Mouse (Mus musculus) macrophage (primary cell): Measurements from ENCODE around the gene Myh6. TPM values are rescaled to one million over a fixed set of nuclear protein-coding genes. Genes with fewer than 3 reads are reported as not detected.
"Not testable (repeated sequence)": the region's sequence is repeated elsewhere in the genome, so short reads cannot be mapped to it uniquely, and the experiment has no call there.

Source experiments
- H3K27ac ChIP-seq: fragments of 350-480 bp; formaldehyde crosslinking; 2 replicates; pipeline ENCODE4 v1.9.0; 2021
- H3K36me3 ChIP-seq: fragments of 350-480 bp; formaldehyde crosslinking; 2 replicates; pipeline ENCODE4 v1.9.0; 2021; ENCODE audit errors: inconsistent target
- H3K4me3 ChIP-seq: fragments of 350-480 bp; formaldehyde crosslinking; 2 replicates; pipeline ENCODE4 v1.9.0; 2021; ENCODE audit errors: inconsistent target
- H3K79me2 ChIP-seq: fragments of 350-480 bp; formaldehyde crosslinking; 2 replicates; pipeline ENCODE4 v1.9.0; 2021; ENCODE audit errors: inconsistent target
- WGBS: methylation state at CpG from one replicate; pipeline ENCODE4 v1.1.7; 2026; ENCODE audit warnings: inconsistent platforms; ENCODE audit not compliant: missing documents; 5-methylcytosine and 5-hydroxymethylcytosine counted together
- polyA plus RNA-seq: library from polyadenylated mRNA; stranded (reverse); fragments of 250-400 nt; gene quantifications from 3 replicates; pipeline ENCODE4 v1.2.4, GENCODE M21; 2018; ENCODE audit warnings: inconsistent platforms

Gene Myh6
- polyA plus RNA-seq, 1 experiment from 2014 or later = not detected

DNA sequence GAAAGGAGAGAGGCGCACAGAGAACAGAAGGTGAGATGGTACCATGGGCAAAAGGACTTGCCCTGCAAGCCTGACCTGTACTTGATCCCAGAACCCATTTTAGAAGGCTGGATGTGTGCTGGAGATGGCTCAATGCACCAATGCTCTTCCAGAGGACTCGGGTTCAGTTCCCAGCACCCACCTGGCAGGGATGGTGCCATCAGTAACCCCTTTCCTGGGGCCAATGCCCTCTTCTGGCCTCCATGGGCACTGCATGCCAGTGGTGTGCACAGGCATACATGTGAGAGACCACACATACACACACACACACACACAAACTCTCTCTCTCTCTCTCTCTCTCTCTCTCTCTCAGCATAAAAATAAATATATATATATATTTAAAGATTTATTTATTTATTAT, 34.7 kb upstream of the Myh6 start:
- Histone ChIP-seq H3K4me3 (no peak overlapping the region), H3K79me2 (no peaks in the 10 kb centered on the region), H3K36me3 (no peaks in the 10 kb centered on the region), H3K27ac (no peak overlapping the region)
- 95% methylated on average over 2 of the region's 2 CpGs for WGBS

DNA sequence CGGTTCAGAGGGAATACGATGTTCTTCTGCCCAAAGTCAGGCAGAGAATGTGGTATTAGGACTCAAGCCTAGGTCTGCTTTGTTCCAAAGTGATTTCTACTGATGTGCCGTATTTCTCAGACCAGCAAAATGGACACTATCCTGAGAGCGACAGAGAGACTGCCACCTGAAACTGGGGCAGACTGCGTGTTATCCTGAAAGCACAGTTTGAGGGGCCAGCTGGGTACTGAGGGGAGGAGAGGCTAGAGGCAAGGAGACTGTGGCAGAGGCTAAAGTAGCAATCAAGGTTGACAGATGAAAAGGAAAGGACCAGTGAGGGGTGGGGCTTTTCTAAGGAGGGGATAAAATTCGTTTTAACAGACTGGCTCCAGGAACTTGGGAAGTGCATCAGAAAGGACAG, 34.1 kb upstream of the Myh6 start:
- no peak overlapping the region for H3K4me3 ChIP-seq
- no peak overlapping the region for H3K27ac ChIP-seq
- no peaks in the 10 kb centered on the region for H3K79me2 ChIP-seq
- H3K36me3 ChIP-seq = no peaks in the 10 kb centered on the region
- WGBS = 92% methylated on average over 6 of the region's 6 CpGs

DNA sequence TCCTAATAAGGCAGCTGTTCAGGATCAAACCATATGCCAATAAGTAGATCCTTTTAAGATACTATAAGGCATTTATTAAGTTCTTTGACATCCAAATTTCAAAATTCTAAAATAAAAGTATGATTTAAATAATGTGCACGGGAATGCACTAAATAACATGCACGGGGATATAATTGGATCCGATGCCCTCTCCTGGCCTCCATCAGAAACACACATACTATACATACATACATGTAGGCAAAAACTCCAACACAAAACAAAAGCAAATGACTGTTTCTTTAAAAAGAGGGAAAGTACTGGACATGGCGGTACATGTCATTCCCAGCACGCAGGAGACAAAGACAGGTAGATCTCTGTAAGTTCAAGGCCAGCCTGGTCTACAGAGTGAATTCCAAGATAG, 33.1 kb upstream of the Myh6 start:
- H3K4me3 ChIP-seq, H3K36me3 ChIP-seq, H3K27ac ChIP-seq, H3K79me2 ChIP-seq: not testable (repeated sequence)
- 93% methylated on average over 4 of the region's 5 CpGs for WGBS

DNA sequence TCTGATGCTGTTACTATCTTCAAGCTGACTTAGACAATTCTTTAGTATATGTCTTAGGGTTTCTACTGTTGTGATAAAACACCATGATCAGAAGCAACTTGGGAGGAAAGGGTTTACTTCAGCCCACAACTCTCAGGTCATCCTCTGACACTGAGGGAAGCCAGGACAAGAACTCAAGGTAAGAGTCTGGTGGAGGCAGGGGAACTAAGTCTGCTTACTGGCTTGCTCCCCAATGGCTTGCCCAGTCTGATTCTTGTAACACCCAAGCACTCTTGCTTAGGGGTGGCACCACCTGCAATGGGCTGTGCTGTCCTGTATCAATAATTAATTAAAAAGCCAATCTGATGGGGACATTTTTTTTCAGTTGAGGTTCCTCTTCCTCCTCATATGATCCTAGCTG, 32.0 kb upstream of the Myh6 start:
- no peak overlapping the region for H3K27ac ChIP-seq
- no peak overlapping the region for H3K4me3 ChIP-seq
- H3K79me2 ChIP-seq = no peaks in the 10 kb centered on the region
- no peaks in the 10 kb centered on the region for H3K36me3 ChIP-seq

DNA sequence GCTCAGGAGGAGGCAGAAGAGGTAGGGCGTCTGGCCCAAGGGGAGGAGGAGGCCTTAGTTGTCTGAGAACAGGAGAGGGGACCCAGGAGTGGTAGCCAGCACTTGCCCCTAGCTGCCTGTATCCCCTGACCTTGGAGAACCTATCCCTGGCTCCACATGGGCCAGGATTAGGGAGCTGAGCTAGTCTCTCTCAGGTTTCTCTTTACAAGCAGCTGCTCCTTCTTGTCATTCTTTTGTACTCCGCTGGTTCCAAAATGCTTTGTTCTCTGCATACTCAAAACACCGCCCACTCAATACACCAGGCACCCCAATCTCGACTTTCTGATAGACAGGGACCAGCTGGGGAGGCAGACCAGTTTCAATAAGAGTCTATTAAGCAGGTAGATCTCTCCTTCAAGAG, 30.6 kb upstream of the Myh6 start:
- Histone ChIP-seq H3K27ac (no peak overlapping the region), H3K4me3 (no peak overlapping the region), H3K36me3 (no peaks in the 10 kb centered on the region), H3K79me2 (no peaks in the 10 kb centered on the region)
- 90% methylated on average over 4 of the region's 4 CpGs for WGBS

DNA sequence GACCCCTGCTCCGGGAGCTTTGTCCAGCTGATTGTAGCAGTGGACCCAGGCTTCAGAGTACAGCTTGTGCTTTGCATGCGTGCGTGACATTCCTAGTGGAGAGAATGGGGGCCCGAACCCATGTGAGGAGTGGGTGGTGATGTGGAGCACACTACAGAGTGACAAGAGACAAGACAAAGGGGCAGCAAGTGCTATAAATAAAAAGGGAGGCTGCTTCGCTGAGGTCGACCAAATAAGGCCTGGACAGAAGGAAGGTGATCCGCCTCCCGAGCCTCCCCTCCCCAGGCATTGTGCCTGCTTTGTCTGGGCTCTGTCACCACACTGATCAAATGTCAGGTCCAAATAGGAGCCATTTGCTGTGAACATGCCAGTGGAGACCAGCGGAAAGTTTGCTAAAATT, 30.1 kb upstream of the Myh6 start:
- Histone ChIP-seq H3K79me2 (no peaks in the 10 kb centered on the region), H3K4me3 (no peak overlapping the region), H3K27ac (no peak overlapping the region), H3K36me3 (no peaks in the 10 kb centered on the region)
- 88% methylated on average over 9 of the region's 9 CpGs for WGBS

DNA sequence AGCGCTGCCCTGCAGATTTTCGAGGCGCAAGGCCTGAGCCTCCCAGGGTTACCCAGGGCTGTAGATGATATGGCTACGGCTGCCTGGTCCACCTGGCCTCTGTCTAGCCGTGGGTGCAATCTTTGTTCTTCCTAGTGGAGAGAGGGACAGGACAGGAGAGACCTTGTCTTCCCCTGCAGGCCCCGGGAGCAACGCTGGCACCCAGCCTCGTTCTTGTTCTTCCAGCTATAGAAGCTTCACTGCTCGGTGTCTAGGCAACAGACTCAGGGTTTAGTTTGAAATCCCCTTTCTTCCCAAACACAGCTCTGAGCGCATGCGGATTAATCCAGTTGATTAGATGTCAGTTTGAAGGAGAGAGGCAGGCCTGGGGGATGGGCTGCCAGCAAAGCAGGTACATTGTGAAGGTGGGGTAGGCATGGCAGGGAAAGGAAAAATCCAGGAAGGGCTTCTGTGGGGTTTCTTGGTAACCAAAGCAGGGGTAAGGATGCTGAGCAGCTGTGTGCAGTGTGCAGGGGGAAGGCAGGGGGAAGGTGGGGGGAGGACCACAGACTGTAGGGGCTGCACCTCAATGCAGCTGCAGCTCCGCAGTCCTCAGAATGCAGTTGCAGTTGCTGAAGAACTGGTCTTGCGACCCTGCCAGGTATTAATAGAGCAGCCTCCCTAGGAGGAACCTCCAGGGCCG, 28.9 kb upstream of the Myh6 start:
- Histone ChIP-seq H3K36me3 (no peaks in the 10 kb centered on the region), H3K4me3 (no peak overlapping the region), H3K79me2 (no peaks in the 10 kb centered on the region), H3K27ac (no peak overlapping the region)
- WGBS = 85% methylated on average over 10 of the region's 14 CpGs

DNA sequence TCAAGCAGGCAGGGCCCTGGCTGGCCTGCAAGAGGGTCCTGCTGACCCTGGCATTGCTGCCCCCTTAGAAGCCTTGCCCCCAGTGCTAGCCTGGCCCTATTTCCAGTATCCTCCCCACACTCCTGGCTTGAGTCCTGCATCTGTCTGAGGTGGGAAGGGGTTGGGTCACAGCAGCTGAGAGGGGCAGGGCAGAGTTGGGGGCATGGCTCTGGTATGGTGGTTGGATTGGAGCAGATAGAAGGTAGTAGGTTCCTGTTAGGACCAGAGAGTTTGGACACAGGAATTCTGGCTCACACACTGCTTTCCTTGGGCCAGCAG, 28.1 kb upstream of the Myh6 start:
- Histone ChIP-seq H3K36me3 (no peaks in the 10 kb centered on the region), H3K79me2 (no peaks in the 10 kb centered on the region), H3K27ac (no peak overlapping the region), H3K4me3 (no peak overlapping the region)

DNA sequence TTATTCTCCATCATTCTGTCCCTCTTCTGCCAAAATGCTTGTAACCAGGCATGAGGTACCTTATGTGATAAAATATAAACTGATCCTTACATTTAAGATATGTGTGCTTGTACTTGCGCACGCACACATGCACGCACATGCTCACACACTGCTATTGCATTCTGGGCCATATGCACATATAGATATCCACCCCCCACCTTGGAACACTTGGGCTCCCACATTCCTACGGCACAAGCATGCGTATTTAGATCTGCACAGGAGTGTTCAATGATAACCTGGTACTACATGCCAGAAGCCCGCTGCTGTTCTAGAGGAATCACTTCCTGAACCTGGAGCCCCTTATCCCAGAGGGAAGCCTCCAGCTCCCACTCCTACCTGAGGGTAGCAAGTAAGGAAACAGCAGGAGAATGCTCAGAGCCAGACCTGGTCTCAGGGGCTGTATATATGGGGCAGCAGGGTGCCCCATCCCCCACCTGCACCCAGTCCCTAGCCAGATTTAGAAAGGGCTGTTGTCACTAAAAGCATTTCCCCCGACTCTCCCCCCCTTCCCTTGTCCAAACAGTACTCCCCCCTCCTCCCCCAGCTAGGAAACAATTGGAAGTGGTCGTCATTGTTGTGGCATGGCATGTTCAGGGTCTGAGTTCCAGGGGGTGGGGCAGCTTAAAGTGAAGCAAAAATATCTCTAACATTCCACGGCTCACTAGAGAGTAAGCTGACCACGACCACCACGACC, 27.6 kb upstream of the Myh6 start, which contains the start of gene Myh7:
Gene Myh7, minus strand, starts transcription at position 491 of the 733 bp plus-strand sequence.
- H3K4me3 ChIP-seq = no peak within 1 kb of the TSS
- no peaks in the 10 kb centered on the region for H3K79me2 ChIP-seq
- no peaks in the 10 kb centered on the region for H3K36me3 ChIP-seq
- WGBS = 72% methylated on average over 10 of the region's 11 CpGs
- H3K27ac ChIP-seq = no peak within 1 kb of the TSS

DNA sequence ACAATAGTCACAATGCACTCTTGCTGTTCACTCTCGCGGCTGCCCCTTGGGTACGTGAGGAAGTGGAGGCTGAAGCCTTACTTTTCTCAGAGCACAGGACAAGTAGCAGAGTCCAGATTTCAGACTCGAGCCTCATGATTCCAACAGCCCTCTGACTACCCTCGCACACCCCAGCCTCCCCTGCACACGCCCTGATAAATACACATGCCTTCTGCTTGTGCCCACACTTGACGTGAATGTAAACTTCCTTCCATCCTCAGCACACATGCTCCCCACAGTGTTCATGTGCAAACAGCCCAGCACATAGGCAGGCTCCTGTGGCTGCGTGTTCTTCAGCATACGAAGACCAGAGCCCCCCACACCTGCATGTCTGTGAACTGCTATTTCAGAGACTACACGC, 26.9 kb upstream of the Myh6 start:
- no peak overlapping the region for H3K27ac ChIP-seq
- WGBS = 63% methylated on average over 10 of the region's 10 CpGs
- H3K4me3 ChIP-seq = no peak overlapping the region
- H3K79me2 ChIP-seq = no peaks in the 10 kb centered on the region
- no peaks in the 10 kb centered on the region for H3K36me3 ChIP-seq

DNA sequence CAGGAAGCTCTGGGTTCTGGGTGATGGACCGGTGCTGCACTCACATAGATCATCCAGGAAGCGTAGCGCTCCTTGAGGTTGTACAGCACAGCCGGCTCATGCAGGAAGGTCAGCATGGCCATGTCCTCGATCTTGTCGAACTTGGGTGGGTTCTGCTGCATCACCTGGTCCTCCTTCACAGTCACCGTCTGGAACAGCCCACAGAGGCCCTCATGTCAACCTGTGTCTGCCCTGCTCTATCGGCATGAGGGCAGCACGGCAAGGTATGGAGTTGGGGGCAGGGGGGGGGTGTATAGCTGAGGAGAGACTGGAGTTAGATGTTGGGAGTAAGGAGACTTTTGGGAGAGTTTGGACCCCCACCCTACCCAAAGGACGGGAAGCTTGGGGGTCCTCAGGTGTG, 25.5 kb upstream of the Myh6 start:
- no peak overlapping the region for H3K4me3 ChIP-seq
- H3K36me3 ChIP-seq = no peaks in the 10 kb centered on the region
- H3K79me2 ChIP-seq = no peaks in the 10 kb centered on the region
- no peak overlapping the region for H3K27ac ChIP-seq
- 91% methylated on average over 10 of the region's 10 CpGs for WGBS

DNA sequence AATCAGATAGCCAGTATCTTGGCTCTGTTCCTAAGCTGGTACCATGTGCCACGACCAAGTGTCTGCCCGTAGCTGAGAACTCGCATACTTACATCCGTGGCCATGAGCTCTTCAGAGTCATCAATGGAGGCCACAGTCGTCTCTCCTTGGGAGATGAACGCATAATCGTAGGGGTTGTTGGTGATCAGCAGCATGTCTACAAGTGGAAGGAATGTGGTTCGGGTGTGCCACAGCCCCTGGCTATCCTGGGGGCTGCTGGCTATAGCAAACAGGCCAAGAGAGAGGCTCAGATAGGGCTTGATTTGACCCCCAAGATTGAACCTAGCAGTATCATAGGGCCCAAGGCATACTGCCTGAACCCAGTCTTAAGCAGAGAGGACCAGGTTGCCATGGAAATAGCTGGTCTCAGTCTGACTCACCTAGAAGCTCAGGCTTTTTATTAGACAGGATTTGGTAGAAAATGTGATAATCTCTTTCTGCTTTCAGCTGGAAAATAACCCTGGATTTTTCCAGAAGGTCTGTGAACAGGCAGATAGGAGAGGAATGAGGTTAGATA, 23.2 kb upstream of the Myh6 start:
- 89% methylated on average over 8 of the region's 8 CpGs for WGBS
- no peaks in the 10 kb centered on the region for H3K36me3 ChIP-seq
- H3K27ac ChIP-seq = no peak overlapping the region
- no peaks in the 10 kb centered on the region for H3K79me2 ChIP-seq
- H3K4me3 ChIP-seq = no peak overlapping the region

DNA sequence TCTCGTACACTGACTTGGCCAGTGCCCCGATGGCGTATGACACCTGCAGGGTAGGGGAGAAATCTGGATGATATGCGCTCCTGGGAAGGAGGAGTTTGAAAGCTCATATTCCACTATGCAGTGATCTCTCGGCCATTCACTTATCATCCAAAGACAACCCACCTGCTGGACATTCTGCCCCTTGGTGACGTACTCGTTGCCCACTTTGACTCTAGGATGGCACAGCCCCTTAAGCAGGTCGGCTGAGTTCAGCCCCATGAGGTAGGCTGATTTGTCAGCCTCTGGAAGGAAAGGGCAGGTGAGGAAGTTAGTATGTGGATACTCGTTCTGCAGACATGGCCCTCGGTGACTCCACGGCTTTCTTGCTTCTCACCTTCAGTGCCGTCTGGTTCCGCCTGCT, 22.2 kb upstream of the Myh6 start:
- Histone ChIP-seq H3K79me2 (no peaks in the 10 kb centered on the region), H3K4me3 (no peak overlapping the region), H3K27ac (no peak overlapping the region), H3K36me3 (no peaks in the 10 kb centered on the region)
- whole genome bisulfite sequencing = 88% methylated on average over 13 of the region's 13 CpGs

DNA sequence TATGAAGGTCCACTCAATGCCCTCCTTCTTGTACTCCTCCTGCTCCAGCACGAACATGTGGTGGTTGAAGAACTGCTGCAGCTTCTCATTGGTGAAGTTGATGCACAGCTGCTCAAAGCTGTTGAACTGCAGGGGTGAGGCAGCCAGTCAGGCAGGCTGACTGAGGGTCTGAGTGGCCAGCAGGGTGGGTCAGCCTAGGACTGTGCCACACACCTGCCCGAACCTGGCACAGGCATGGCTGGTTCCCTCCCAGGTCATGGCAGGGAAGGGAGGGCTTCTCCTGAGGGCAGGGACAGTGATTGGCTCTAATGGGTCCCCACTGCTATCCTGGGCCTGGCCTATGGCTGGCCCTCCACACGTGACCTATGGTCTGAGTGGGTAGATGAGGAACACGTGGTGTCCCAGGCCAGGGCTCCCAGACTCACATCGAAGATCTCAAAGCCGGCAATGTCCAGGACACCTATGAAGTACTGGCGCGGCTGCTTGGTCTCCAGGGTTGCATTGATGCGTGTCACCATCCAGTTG, 21.7 kb upstream of the Myh6 start:
- not testable (repeated sequence) for H3K27ac ChIP-seq, H3K4me3 ChIP-seq, H3K36me3 ChIP-seq, H3K79me2 ChIP-seq
- WGBS = 96% methylated on average over 8 of the region's 9 CpGs

DNA sequence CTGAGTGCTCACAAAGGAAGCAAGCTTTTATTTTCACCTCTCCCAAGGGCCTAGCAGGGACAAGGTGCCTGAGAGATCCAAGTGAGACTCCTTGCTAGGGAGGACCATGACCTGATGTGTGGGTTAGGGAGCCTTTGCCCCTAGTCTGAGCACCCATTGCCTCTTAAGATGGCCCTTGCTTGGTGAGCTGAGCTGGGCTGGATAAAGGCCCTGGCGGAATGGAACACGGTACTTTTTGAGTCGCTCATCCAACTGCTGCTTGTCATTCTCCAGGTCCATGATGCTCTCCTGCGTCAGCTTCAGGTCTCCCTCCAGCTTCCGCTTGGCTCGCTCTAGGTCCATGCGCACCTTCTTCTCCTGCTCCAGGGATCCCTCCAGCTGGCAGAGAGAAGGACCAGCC, 15.2 kb upstream of the Myh6 start:
- no peaks in the 10 kb centered on the region for H3K79me2 ChIP-seq
- WGBS = 95% methylated on average over 7 of the region's 7 CpGs

More for the DNA sequence above, 15.2 kb upstream of the Myh6 start:
- no peaks in the 10 kb centered on the region for H3K36me3 ChIP-seq
- H3K4me3 ChIP-seq = no peak overlapping the region
- no peak overlapping the region for H3K27ac ChIP-seq
